Mouse (Mus musculus) left cerebral cortex, adult 8-10 months (tissue): ENCODE measurements around the gene Fktn. TPM values are rescaled to one million over a fixed set of nuclear protein-coding genes. Genes with fewer than 3 reads are reported as not detected.
"Not testable (repeated sequence)": the region's sequence is repeated elsewhere in the genome, so short reads cannot be mapped to it uniquely, and the experiment has no call there.

Experiments
- DNase-seq, 2 experiments: peaks; one replicate each; pipeline ENCODE4 v3.0.0; 2022; ENCODE audit warnings: low spot score in 2 of 2
- total RNA-seq, 4 experiments: library from RNA; stranded (reverse); gene quantifications; 2 replicates each; pipeline ENCODE4 v1.2.4; 2022

Fktn gene
- total RNA-seq, 4 experiments from 2014 or later: 25.4 to 27.5 (median 26.7) TPM

DNA sequence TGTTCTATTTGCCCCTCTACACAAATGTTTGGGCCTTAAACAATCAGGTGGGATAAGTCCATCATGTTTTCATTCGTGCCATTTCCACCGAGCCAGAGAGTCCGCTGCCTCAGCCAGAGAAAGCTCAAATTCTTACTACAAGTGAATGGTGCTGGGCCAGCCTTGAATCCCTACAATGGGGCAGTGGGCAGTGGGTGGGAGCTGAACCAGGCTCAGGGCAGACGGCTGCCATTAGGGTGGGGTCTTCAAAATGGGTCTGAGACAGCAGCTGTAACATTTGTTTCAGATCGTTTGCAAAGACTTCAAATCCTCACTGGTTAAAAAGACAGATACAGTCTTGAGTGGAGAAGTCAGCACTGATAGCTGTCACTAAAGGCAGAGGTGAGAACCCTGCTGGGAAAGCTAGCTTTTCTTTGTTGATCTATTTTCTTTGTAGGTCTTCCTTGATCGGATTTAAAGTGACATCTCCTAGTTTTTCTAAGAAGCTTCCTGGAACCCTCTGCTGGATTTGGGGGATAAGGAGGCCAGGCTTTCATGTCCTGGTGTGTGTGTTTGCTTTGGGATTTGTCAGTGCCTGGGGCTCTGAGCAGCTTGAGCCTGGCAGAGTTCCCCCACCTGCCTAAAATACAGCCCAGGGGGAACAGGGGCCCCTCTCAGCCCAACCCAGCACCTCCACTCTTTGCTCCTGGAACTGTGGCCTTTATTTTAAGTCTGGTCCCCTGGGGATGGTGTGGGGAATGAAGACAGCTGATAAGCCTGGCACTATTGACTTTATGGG lies 57.3 kb downstream of the Fktn start:
- DNase-seq: no peak

DNA sequence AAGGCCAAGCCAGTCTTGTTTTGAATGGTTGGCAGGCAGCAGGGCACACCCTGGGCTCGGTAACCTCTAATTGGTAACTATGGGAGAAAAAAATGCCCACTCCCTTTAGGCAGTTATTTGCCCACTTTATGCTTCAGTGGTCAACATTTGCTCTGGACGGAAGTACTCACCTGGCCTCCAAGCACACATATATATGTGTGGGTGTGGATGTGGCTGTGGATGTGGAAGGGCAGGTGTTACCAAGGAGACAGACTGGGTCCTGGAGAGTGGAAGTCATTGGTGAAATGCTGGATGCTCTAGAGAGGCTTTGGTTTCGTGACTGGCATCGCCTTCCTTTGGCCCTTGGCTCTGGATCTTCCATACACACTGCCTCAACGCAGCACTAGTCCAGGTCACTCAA lies 58.2 kb downstream of the Fktn start:
- no peak for DNase-seq

GRCm38 (mm10) chr4:53773911-53774310 lies 60.1 kb downstream of the Fktn start:
- no peak for DNase-seq

- DNase-seq: no peak
Measured at GRCm38 (mm10) chr4:53781396-53781795, 67.6 kb downstream of the Fktn start.

GRCm38 (mm10) chr4:53782216-53783070 lies 68.6 kb downstream of the Fktn start:
- DNase-seq: no peak

DNA sequence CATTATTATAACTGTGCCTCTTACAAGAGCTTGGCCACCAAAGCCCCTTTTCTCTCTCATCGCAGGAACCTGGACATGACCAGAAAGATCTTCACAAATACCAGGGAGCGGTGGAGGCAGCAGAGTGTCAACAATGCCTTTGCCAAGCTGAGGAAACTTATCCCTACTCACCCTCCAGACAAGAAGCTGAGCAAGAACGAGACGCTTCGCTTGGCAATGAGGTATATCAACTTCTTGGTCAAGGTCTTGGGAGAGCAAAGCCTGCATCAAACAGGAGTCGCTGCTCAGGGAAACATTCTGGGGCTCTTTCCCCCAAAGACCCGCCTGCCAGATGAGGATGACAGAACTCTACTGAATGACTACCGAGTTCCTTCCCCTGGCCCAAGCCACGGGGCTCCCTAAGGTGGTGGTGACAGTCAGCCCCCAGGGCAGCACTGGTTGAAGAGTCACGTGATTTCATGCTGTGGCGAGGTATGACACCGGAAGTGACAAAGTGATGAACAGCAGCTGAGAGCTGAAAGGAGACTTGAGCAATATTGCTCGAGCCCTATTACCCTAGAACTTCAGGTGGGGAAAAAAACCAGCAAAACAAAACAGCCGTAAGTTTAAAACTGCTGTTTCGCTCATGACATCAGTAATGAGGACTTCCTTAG lies 72.1 kb downstream of the Fktn start:
- no peak for DNase-seq

DNA sequence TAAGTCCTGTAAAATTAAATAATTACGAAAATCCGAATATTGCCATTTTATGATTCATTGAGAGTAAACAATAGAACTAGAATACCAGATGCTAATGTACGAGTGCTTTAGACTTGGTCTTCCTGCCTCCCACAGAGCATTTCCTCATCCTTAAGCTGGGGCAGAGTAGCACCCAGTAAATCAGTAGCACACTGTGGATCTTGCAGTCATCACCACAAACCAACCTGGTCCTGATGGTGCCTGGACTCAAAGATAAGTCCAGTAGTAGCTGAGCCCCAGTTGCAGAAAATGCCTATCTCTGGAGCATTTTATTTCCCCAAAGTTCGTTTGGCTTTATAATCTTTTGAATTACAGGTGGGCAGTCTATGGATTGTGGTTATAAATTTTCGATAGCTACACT lies 73.1 kb downstream of the Fktn start:
- DNase-seq: no peak

- no peak for DNase-seq
Measured at GRCm38 (mm10) chr4:53789346-53789745, 75.5 kb downstream of the Fktn start.

GRCm38 (mm10) chr4:53794257-53794966 lies 80.6 kb downstream of the Fktn start:
- no peak for DNase-seq

DNA sequence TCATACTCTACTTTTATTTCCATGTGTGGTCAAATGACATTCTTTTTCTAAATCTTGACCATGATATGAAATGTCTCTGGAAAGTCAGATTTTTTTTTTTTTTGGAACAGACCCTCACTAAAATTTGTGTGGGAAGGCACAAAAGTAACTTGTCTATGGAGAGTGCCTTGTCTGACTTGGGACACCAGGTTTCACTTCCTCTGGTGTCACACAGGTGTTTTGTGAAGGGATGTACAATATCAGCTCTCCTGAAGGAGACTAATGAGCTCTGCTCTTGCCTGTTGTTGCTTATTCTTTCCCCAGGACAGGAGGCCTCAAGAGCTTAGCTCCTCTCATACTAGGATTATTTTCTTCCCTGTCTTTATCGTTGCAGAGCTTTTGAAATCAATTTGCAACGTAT lies 81.3 kb downstream of the Fktn start:
- DNase-seq: no peak

GRCm38 (mm10) chr4:53795706-53796105 lies 81.9 kb downstream of the Fktn start:
- no peak for DNase-seq

DNA sequence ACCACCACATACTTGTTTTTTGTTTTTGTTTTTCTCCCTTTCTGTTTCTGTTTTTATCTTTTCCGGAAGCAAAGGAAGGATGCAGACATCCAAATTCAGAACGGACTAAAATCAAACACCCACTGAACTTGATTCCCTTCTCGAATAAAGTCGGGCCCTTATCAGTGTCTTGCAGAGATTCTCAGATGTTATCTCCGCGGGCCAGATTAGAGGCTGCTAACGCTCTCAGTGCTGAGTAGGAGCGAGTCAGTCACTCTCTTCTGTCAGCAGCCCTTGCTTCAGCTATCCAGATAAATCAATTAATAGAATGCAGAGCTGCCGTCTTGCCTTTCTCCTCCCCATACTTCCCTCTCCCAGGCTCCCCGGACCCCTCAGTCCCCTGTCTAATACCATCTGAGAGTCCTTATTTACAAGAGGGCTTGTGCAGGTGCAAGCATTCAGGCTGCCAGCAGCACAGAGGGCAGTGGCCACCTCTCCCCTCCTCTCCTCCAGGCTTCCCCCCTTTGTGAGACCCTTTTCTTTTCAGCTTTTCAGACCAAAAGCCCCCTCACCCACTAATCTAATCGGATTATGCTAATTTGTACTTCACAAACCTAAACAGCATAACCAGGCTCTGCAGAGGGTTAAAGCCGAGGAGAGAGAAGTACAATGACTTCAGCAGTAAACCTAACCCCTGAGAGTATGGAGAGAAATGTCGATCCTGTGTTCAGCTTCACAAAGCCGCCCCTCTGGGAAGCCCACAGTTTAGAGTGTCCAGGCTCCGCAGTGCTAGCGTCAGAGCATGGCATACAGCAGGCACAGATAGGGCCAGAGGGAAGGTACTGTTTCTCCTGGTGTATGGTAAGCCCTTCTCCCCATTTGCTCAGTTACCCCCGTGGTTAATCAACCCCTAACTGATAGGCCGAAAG lies 83.3 kb downstream of the Fktn start:
- no peak for DNase-seq

DNA sequence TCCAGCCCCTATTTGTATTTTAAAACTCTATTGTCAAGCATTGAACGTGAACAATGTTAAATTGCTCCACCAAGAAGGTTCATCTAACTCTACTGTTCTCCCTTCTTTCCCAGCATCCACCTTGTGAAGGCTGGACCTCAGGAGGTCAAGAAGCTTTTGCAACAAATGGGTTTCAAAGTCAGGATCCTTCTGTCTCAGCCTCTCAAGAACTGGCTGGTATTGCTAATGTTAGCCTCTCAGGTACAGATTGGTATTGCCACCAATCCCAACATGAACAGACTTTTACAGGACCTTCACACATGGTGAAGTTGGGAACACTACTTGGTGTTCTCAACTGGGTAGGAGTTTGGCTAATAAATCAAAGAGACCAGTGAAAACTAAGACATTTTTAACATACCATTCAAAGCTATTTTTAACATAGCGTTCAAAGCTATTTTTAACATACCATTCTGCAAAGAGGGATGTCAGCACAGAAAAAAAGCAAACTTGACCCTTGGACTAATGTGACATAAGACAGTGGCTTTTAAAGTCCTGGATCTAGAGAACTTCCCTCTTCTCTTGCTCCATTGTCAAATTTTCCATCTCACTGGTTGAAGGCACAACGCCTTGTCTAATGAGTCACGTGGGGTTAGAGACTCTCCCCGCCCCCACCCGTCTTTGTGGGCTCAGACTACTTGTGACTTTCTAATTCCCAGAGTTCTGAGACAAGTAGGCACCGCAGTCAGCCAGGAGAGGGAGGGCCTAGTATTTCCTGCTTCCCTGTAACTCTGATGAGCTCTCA lies 85.3 kb downstream of the Fktn start:
- DNase-seq: no peak

DNA sequence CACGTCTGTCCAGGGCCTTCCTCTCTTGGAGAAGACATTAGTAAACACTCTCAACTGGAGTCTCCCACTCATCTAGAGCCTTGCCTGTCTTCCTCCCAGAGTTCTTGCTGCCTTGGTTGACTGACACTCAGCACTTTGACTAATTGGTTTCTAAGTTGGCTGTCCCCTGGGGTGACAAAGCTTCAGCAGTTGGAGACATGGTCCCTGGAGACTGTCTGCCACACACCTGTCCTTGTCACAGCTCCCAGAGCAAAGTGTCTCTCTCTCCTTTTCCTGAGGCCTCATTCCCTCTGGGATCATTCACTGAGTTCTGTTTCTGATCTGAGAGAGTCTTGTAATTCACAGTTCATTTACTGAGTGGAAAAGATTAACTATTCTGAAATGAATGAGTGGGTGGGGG lies 86.0 kb downstream of the Fktn start:
- DNase-seq: no peak

DNA sequence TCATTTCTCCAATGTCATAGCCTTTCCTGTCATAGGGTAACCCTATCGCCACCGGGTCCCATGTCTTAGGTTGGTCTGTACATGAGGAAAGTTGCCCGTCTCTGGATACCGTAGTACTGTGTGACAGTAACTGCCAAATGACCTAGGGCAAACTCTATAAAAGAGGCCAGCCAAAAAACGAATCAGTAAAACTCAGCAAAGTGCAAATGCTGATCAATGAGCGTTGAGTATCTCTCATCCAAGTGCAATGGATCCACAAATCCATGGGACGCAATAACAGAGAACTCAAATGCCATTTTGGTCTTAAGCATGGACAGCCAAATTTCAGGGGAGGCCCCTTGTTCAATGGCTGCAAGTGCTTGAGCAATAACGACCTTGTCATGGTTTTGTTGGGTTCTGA lies 89.9 kb downstream of the Fktn start:
- DNase-seq: not testable (repeated sequence)

GRCm38 (mm10) chr4:53806428-53806827 lies 92.6 kb downstream of the Fktn start:
- DNase-seq: not testable (repeated sequence)

GRCm38 (mm10) chr4:53818320-53818719 lies 104.5 kb downstream of the Fktn start:
- no peak for DNase-seq

DNA sequence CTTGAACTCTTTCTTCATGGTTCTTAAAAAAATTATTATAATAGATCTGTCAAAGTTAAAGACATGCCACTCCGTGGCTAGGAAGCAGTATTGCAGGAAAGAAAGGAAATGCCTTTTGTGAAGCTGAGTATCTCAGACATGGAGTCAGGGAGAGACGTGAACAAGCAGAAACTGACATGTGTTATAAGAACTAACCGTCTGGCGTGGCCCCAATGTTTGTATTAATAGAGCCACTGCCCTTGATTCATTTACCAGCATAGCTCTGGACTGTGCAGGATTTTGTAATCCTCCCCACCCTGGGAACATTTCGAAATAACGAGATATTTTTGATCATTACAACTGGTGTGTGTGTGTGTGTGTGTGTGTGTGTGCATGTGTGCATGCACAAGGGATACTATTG lies 109.9 kb downstream of the Fktn start:
- no peak for DNase-seq

GRCm38 (mm10) chr4:53824831-53825230 lies 111.0 kb downstream of the Fktn start:
- no peak for DNase-seq
